Mouse (Mus musculus): Measurements from ENCODE around the gene Gm3336.

DNA sequence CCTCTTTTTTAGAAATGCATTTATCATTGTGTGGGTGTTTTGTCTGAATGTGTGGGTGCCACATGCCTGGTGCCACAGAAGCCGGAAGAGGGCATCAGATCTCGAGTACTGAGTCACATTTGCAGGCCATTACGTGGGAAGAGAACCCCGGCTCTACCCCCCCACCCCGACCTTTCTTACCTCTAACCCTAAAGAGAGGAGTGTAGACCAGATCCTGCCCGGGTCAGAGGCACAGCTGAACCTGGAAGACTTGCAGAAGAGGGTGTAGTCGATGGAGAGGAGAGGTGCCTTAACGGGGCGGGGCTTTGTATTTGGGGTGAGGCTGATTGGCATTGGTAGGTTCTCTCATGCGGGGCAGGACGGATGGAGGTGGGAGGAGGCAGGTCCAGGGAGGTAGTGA, 26.5 kb downstream of the Gm3336 start:
- TF ChIP-seq ZC3H11A (IDR thresholded peaks at IDR 0.05; ENCODE audit: borderline replicate concordance, low read depth, low read length) (no peak), ZNF384 (IDR thresholded peaks at IDR 0.05; ENCODE audit: low read depth, low read length) (no peak), HCFC1 (IDR thresholded peaks at IDR 0.05; ENCODE audit: borderline replicate concordance, insufficient read depth, low read length) (no peak)

Data from ES-E14 (cell line).